Mouse (Mus musculus) brown adipose tissue, adult 24 weeks (tissue): Measurements from ENCODE around the gene Mogat2. TPM values are rescaled to one million over a fixed set of nuclear protein-coding genes. Genes with fewer than 3 reads are reported as not detected.

ENCODE experiments used
- H3K27ac ChIP-seq: fragments of 200-500 bp; replicated peaks from 2 replicates; pipeline ENCODE4 v1.5.1; 2012; ENCODE audit warnings: low read depth, mild to moderate bottlenecking, low read length
- H3K4me1 ChIP-seq: fragments of 200-500 bp; 2 replicates; pipeline ENCODE4 v1.6.1; 2012; ENCODE audit warnings: low read length, mixed read lengths; ENCODE audit not compliant: control insufficient read depth, insufficient read depth, insufficient read length
- H3K4me3 ChIP-seq: fragments of 200-500 bp; 2 replicates; pipeline ENCODE4 v1.5.1; 2012; ENCODE audit warnings: low read depth, mild to moderate bottlenecking, low read length, moderate library complexity; ENCODE audit not compliant: insufficient read depth
- polyA plus RNA-seq: library from polyadenylated mRNA; stranded (reverse); fragments of >200 nt; gene quantifications from 2 replicates; pipeline ENCODE4 v1.2.4, GENCODE M21; 2012; ENCODE audit not compliant: missing spikeins, insufficient read depth, insufficient read length

Gene Mogat2
- polyA plus RNA-seq, 1 experiment, result 0.59 TPM

DNA sequence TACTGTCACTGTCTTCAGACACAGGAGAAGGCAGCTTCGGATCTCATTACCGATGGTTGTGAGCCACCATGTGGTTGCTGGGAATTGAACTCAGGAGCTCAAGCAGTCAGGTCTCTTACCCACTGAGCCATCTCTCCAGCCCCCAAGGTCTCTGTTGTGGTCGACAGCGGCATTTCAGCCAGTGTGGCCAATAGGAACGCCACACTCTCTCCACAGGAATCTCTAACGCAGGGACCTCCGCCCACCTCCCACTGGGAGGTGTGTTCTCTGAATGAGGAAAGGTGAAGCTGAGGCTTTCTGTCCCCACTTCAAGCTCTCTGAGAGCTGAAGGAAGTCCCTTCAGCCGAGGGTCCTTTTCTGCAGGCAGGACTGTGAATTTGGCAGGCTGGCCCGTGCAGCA, 12.0 kb upstream of the Mogat2 start:
- no peak overlapping the region for H3K27ac ChIP-seq
- H3K4me3 ChIP-seq, result no peak overlapping the region
- H3K4me1 ChIP-seq, result no peaks in the 10 kb centered on the region

DNA sequence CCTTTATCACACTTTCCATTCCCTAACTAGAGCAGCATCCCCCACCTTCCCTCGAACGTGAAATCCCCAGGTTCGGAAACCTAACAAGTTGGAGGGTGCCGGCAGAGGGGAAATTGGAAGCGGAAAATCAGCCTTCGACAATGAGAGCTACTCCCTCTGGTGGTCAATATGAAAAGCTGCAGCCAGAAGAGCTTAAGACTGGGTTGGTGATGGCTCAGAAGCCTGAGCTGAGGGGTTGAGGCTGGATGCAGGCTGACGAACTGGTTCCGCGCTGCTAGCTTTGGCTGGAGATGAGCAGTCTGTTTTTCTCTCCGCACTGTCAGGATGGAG, 11.1 kb upstream of the Mogat2 start:
- peak overlapping the region; percentile 38 for H3K4me3 ChIP-seq
- no peak overlapping the region for H3K27ac ChIP-seq
- no peaks in the 10 kb centered on the region for H3K4me1 ChIP-seq

DNA sequence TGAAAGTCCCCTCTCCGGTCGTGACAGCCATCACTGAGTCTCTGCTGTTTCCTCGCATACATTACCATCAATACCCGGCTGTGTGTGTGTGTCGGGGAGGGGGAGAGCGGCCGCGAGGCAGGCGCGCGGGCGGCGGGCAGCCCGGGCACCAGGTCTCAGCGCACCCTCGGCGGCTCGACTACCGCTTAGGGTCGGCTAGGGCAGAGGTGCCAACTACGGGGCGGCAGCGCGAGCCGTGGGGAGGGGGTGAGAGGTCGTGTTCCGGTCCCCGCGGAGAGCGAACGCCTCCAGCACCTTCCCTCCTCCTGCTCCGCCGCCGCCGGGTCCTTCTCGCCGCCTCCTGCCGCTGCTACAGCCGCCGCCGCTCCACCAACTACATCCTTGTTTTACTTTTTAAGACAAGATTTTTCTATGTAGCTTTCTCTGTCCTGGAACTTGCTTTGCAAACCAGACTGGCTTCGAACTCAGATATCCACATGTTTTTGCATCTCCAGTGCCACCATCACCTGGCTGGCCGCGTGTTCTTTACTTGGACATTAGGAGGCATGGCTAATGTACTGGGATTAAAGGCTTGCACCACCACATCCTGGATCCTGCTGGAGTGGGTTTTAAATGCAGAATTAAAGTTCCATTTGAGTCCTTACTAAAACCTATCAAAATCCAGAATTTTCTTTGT, 10.6 kb upstream of the Mogat2 start:
- no peak overlapping the region for H3K27ac ChIP-seq
- no peaks in the 10 kb centered on the region for H3K4me1 ChIP-seq
- H3K4me3 ChIP-seq, result peak overlapping the region; percentile 38

DNA sequence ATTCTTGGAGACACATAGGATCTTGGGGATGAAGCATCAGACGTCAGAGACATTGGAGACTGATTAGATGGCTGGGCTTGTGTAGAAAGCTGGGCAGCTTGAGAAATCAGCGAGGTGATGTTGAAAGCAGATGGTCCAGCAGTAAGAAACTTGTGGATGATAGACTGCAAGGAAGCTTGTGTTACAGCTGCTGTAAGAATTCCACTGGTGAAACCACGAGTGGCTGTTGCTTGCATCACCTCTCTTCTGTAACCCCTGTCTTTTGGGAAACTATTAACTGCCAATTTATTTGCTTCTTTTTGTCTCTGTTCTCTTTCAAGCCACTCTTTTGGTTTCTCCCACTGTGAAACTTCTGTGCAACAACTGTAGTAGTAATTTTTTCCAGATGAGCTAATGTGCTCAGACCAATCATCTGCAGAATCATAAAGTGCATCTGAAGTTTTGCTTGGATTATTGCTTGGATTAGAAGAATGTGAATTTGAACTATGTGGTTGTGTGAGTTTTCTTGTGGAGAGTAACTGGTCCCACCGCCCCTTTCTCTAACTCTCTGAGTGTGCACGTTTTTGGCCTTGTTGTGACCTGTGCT, 9.8 kb upstream of the Mogat2 start:
- peak overlapping the region; percentile 38; the same call in 1 of the 2 replicates for H3K4me3 ChIP-seq
- no peak overlapping the region for H3K27ac ChIP-seq
- no peaks in the 10 kb centered on the region for H3K4me1 ChIP-seq

- Histone ChIP-seq H3K4me3 (no peak overlapping the region), H3K4me1 (no peaks in the 10 kb centered on the region; the same call in 1 of the 2 replicates), H3K27ac (no peak overlapping the region)
These were observed 3.7 kb upstream of the Mogat2 start for GRCm38 (mm10) chr7:99242097-99242496.

DNA sequence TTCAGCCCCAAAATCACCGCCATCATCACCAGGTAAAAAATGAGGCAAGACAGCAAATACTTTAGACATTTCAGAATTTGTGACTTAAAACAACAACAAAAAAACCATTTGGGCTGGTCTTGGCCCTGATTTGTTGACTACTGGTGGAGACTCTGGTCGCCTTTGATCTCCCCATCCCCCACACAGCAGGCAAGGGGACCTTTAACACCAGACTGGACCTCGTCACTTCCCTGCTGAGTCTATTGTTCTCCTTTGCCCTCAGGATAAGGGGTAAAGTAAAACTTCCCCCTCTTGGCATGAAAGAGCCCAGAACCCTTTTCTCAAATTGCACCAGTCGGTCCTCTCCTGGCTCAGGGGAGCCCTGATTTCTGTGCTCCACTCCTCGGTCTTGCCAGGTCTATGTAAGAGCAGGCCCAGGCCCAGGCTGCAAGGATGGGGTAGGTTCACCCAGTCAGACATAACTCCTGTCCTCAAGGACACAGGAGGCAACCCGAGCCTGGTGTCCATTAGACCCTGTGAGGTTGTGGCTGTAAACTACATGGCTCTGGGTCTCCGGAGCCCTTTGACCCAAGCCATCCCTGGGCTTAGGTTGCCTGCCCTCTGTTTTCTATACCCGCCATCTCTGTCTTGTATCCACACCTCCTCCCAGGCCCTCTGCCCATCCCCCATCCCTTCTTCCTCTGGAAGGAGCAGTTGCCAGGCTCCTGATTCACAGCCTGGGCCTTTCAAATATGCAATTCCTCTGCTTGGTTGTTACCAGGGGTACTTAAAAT, 1.3 kb downstream of the Mogat2 start:
- H3K27ac ChIP-seq, result no peak overlapping the region
- no peaks in the 10 kb centered on the region; the same call in 1 of the 2 replicates for H3K4me1 ChIP-seq
- H3K4me3 ChIP-seq, result no peak overlapping the region

GRCm38 (mm10) chr7:99235657-99236056, 2.8 kb downstream of the Mogat2 start:
- no peak overlapping the region for H3K4me3 ChIP-seq

DNA sequence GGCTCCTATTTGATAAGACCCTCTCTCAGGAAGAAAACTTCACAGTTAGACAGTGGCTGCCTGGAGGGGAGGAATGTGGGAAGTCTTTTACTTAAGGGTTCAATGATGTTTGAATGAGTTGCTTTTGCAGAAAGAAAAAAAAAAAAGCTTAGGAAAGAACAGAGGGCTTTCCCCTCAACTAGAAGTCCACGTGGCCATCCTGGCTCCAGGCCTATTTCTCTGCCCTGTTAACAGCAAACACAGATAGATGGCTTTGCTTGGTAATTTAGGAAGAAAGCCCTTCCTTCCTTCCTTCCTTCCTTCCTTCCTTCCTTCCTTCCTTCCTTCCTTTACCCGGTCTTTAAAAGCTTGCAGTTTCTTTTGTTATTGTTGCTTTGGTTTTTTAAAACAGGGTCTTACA, 3.5 kb downstream of the Mogat2 start:
- H3K27ac ChIP-seq, result no peak overlapping the region
- no peaks in the 10 kb centered on the region; the same call in 1 of the 2 replicates for H3K4me1 ChIP-seq
- H3K4me3 ChIP-seq, result no peak overlapping the region

More at GRCm38 (mm10) chr7:99235657-99236056, 2.8 kb downstream of the Mogat2 start:
- Histone ChIP-seq H3K4me1 (no peaks in the 10 kb centered on the region; the same call in 1 of the 2 replicates), H3K27ac (no peak overlapping the region)

DNA sequence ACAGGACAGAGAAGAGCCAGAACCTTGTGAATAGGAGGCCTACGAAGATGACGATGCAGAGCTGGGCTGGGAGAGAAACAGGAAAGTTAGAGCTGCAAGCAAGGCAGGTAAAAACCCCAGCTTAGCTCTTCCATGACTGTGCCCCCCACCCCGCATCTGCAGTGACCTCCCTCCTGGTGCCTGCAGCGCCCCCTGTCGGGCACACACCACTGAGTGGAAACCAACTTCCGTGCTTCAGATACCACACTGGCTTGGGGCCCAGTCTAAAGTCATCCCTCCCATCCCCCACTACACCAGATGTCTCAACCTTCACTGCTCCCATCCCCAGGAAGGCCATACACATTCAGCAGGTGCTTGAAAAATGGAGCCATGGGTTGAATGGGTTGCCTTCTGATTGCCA, 5.8 kb downstream of the Mogat2 start:
- H3K4me3 ChIP-seq, result no peak overlapping the region
- H3K4me1 ChIP-seq, result peaks cover 7% of the 10 kb centered on the region
- H3K27ac ChIP-seq, result no peak overlapping the region

DNA sequence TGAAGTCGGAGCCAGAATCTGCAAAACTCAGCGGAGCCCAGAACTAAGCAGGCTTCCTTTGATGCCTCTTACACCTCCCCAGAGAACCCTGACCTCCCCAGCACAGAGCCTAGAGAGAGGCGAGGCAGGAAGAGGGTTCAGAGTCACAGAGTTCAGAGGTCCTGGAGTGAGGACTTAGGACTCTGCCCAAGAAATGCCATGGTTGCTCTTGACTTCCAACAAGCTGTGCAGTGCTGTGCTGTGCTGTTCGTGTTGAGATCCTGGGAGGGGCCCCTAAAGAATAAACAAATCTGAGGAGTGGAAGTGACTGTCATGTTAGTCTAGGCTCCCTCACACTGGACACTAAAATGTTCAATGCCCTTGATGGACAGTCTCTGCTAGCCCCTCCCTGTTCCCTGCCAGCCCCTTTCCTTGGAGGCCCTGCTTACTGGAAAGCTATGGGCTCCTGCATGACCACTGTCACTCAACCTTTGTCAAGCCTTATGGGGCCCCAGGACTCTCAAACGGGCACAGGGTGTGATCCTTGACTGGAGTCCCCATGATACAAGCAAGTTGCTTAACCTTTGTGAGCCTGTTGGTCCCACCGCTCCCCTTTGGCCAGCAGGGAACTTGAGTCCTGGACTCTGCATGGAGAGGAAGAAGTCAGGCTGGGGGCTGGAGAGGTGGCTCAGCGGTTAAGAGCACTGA, 8.2 kb downstream of the Mogat2 start:
- Histone ChIP-seq H3K4me3 (no peak overlapping the region), H3K4me1 (peaks cover 7% of the 10 kb centered on the region), H3K27ac (no peak overlapping the region)

DNA sequence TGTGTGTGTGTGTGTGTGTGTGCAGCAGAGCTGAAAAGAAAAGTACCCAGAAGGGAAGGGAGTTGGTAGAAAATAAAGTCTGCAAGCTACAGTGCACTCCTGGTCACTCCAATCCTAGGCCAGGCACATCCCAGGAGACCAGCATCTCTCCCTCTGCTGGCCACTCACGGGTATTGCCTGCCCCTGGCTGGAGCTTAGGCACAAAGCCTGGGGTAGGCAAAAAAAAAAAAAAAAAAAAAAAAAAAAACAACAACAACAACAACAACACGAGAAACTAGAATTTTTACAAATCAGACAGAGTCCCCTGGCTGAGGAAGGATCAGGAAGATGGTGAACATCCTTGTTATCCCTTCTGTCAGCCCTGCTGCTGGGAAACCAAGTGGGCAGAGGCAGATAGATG, 9.0 kb downstream of the Mogat2 start:
- no peak overlapping the region for H3K4me3 ChIP-seq
- H3K4me1 ChIP-seq, result peaks cover 13% of the 10 kb centered on the region
- H3K27ac ChIP-seq, result 0 out of 2 replicates have a peak overlapping the region, but pooled peaks have one; percentile 36

DNA sequence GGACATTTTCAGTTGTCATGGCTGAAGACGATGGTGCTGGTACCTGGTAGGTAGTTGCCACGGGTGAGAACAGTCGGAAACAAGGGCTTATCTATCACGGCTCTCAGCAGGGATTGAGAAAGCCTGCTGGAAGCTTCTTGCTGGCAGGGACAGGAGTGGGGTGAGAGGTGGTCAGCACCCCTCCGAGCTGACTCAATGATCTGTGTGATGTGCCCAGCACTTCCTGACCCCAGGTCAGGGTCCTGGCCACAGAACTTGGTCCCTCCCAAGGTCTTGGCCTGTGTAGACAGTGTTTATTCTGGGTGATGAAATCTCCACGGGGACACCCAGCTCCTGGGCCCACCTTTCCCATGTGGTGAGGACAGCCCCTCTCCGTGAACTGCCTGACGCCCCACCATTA, 9.6 kb downstream of the Mogat2 start:
- peaks cover 13% of the 10 kb centered on the region for H3K4me1 ChIP-seq

DNA sequence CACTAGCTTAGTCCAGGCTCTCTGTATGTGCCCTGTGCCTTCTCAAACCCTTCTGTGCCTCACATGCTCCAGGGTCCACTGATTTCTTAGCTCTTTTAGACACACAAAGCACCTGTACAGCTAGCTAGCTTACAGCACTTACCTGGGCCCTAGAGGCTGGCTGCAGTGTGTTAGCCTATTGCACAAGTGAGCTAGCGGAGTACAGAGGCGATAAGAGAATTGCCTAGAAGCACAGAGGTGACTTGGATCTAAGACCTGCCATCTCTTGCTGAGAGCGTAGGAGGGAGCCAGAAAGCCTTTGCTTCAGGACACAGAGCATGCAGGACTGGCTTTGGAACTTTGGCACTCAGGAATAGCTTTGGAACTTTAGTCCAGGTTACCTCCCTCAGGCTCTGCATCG, 11.2 kb downstream of the Mogat2 start:
- H3K27ac ChIP-seq, result no peak overlapping the region
- no peak overlapping the region for H3K4me3 ChIP-seq
- H3K4me1 ChIP-seq, result peaks cover 13% of the 10 kb centered on the region

More for the DNA sequence above, 9.6 kb downstream of the Mogat2 start:
- H3K27ac ChIP-seq, result peak overlapping the region; percentile 36
- no peak overlapping the region for H3K4me3 ChIP-seq

DNA sequence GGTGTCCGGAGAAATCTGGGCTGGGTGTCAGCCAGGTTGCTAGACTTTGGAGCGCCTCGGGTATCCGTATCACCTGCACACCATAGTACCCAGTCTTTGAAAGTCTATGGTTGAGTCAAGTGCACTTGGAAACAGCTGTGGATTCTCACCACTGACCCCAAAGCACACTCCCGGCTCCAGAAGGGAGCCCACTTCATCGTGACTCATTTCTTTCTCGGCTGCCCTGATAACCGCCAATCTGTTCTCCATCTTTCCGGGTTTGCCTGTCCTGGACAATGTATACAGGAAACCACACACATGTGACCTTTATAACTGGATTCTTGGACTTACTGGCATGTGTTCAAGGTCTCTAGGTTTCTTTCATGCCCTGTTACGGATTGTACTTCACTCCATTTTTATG, 11.8 kb downstream of the Mogat2 start:
- H3K4me3 ChIP-seq, result no peak overlapping the region
- H3K27ac ChIP-seq, result no peak overlapping the region
- peaks cover 13% of the 10 kb centered on the region for H3K4me1 ChIP-seq

- peak overlapping the region; percentile 75 for H3K27ac ChIP-seq
These were observed 13.0 kb downstream of the Mogat2 start for GRCm38 (mm10) chr7:99225421-99225820.

More at GRCm38 (mm10) chr7:99225421-99225820, 13.0 kb downstream of the Mogat2 start:
- H3K4me1 ChIP-seq, result peaks cover 13% of the 10 kb centered on the region
- H3K4me3 ChIP-seq, result no peak overlapping the region
